Mouse (Mus musculus): ENCODE data around the gene Magi3. TPM values are rescaled to one million over a fixed set of nuclear protein-coding genes. Genes with fewer than 3 reads are reported as not detected.

Magi3 gene
- polyA plus RNA-seq, 1 experiment from 2014 or later = 5.2 TPM

- WGBS = 88% methylated on average over 2 of the region's 2 CpGs
Observed at GRCm38 (mm10) chr3:104184270-104184669, 35.9 kb downstream of the Magi3 start.

GRCm38 (mm10) chr3:104183656-104184055, 36.5 kb downstream of the Magi3 start:
- H3K27me3 ChIP-seq = no peaks in the 10 kb centered on the region
- H3K4me2 ChIP-seq (replicated peaks) = no peak overlapping the region
- H3K9me3 ChIP-seq = no peaks in the 10 kb centered on the region
- 88% methylated on average over 2 of the region's 2 CpGs for WGBS
- ATAC-seq (ENCODE audit: low FRiP score, low read depth) = no peak
- H3K36me3 ChIP-seq = peaks cover 2% of the 10 kb centered on the region
- H3K4me3 ChIP-seq = no peak overlapping the region
- H3K4me1 ChIP-seq = no peaks in the 10 kb centered on the region
- H3K9ac ChIP-seq (replicated peaks) = no peak overlapping the region
- no peak overlapping the region for H3K27ac ChIP-seq (replicated peaks)

More at GRCm38 (mm10) chr3:104184270-104184669, 35.9 kb downstream of the Magi3 start:
- H3K27me3 ChIP-seq = no peaks in the 10 kb centered on the region
- H3K4me2 ChIP-seq (replicated peaks) = no peak overlapping the region
- no peak overlapping the region for H3K9ac ChIP-seq (replicated peaks)
- ATAC-seq (ENCODE audit: low FRiP score, low read depth) = no peak
- no peak overlapping the region for H3K4me3 ChIP-seq
- no peak overlapping the region for H3K27ac ChIP-seq (replicated peaks)
- no peaks in the 10 kb centered on the region for H3K4me1 ChIP-seq
- H3K36me3 ChIP-seq = no peaks in the 10 kb centered on the region
- no peaks in the 10 kb centered on the region for H3K9me3 ChIP-seq

- ATAC-seq (ENCODE audit: low FRiP score, low read depth) = no peak
- Histone ChIP-seq H3K36me3 (peaks cover 6% of the 10 kb centered on the region), H3K4me3 (no peak overlapping the region), H3K4me1 (no peaks in the 10 kb centered on the region), H3K9ac (replicated peaks) (no peak overlapping the region), H3K27me3 (no peaks in the 10 kb centered on the region), H3K27ac (replicated peaks) (no peak overlapping the region), H3K9me3 (no peaks in the 10 kb centered on the region), H3K4me2 (replicated peaks) (no peak overlapping the region)
Observed at GRCm38 (mm10) chr3:104182711-104183110, 37.5 kb downstream of the Magi3 start.

GRCm38 (mm10) chr3:104161347-104161746, 58.8 kb downstream of the Magi3 start:
- Histone ChIP-seq H3K36me3 (no peaks in the 10 kb centered on the region), H3K27ac (replicated peaks) (no peak overlapping the region), H3K4me3 (no peak overlapping the region), H3K9me3 (no peaks in the 10 kb centered on the region), H3K9ac (replicated peaks) (no peak overlapping the region), H3K4me1 (no peaks in the 10 kb centered on the region), H3K27me3 (no peaks in the 10 kb centered on the region), H3K4me2 (replicated peaks) (no peak overlapping the region)
- 94% methylated on average over 3 of the region's 3 CpGs for WGBS
- ATAC-seq (ENCODE audit: low FRiP score, low read depth) = no peak

- Histone ChIP-seq H3K4me2 (replicated peaks) (no peak overlapping the region), H3K4me1 (no peaks in the 10 kb centered on the region), H3K27me3 (no peaks in the 10 kb centered on the region), H3K27ac (replicated peaks) (no peak overlapping the region), H3K36me3 (no peaks in the 10 kb centered on the region), H3K4me3 (no peak overlapping the region), H3K9ac (replicated peaks) (no peak overlapping the region), H3K9me3 (no peaks in the 10 kb centered on the region)
- WGBS = 91% methylated on average over 6 of the region's 6 CpGs
- no peak for ATAC-seq (ENCODE audit: low FRiP score, low read depth)
Observed at GRCm38 (mm10) chr3:104160603-104161002, 59.6 kb downstream of the Magi3 start.

GRCm38 (mm10) chr3:104150146-104150545, 70.0 kb downstream of the Magi3 start:
- Histone ChIP-seq H3K4me1 (no peaks in the 10 kb centered on the region), H3K36me3 (no peaks in the 10 kb centered on the region), H3K9me3 (no peaks in the 10 kb centered on the region), H3K27ac (replicated peaks) (no peak overlapping the region), H3K9ac (replicated peaks) (no peak overlapping the region), H3K4me3 (no peak overlapping the region), H3K4me2 (replicated peaks) (no peak overlapping the region), H3K27me3 (no peaks in the 10 kb centered on the region)
- no peak for ATAC-seq (ENCODE audit: low FRiP score, low read depth)
- WGBS = 82% methylated on average over 2 of the region's 2 CpGs

- 44% methylated on average over 4 of the region's 4 CpGs for WGBS
- Histone ChIP-seq H3K4me1 (no peaks in the 10 kb centered on the region), H3K27me3 (no peaks in the 10 kb centered on the region), H3K9me3 (no peaks in the 10 kb centered on the region), H3K36me3 (no peaks in the 10 kb centered on the region), H3K9ac (replicated peaks) (no peak overlapping the region), H3K4me3 (no peak overlapping the region), H3K27ac (replicated peaks) (no peak overlapping the region), H3K4me2 (replicated peaks) (no peak overlapping the region)
- no peak for ATAC-seq (ENCODE audit: low FRiP score, low read depth)
Observed at GRCm38 (mm10) chr3:104142376-104142775, 77.8 kb downstream of the Magi3 start.

GRCm38 (mm10) chr3:104138953-104139450, 81.2 kb downstream of the Magi3 start:
- H3K4me1 ChIP-seq = no peaks in the 10 kb centered on the region
- no peak overlapping the region for H3K4me3 ChIP-seq
- no peaks in the 10 kb centered on the region for H3K27me3 ChIP-seq
- H3K27ac ChIP-seq (replicated peaks) = no peak overlapping the region
- no peaks in the 10 kb centered on the region for H3K36me3 ChIP-seq
- H3K4me2 ChIP-seq (replicated peaks) = no peak overlapping the region
- no peak overlapping the region for H3K9ac ChIP-seq (replicated peaks)
- ATAC-seq (ENCODE audit: low FRiP score, low read depth) = no peak
- WGBS = 92% methylated on average over 4 of the region's 4 CpGs
- no peaks in the 10 kb centered on the region for H3K9me3 ChIP-seq

- no peaks in the 10 kb centered on the region for H3K36me3 ChIP-seq
- no peaks in the 10 kb centered on the region for H3K4me1 ChIP-seq
- WGBS = 77% methylated on average over 1 of the region's 1 CpGs
- H3K4me3 ChIP-seq = no peak overlapping the region
- no peak for ATAC-seq (ENCODE audit: low FRiP score, low read depth)
- no peak overlapping the region for H3K4me2 ChIP-seq (replicated peaks)
- H3K27me3 ChIP-seq = no peaks in the 10 kb centered on the region
- no peaks in the 10 kb centered on the region for H3K9me3 ChIP-seq
- no peak overlapping the region for H3K27ac ChIP-seq (replicated peaks)
- no peak overlapping the region for H3K9ac ChIP-seq (replicated peaks)
Observed at GRCm38 (mm10) chr3:104125628-104126027, 94.5 kb downstream of the Magi3 start.

GRCm38 (mm10) chr3:104123846-104124245, 96.3 kb downstream of the Magi3 start:
- H3K4me1 ChIP-seq = no peaks in the 10 kb centered on the region
- no peak overlapping the region for H3K27ac ChIP-seq (replicated peaks)
- no peaks in the 10 kb centered on the region for H3K36me3 ChIP-seq
- no peaks in the 10 kb centered on the region for H3K9me3 ChIP-seq
- no peak overlapping the region for H3K4me3 ChIP-seq
- no peak overlapping the region for H3K4me2 ChIP-seq (replicated peaks)
- no peak overlapping the region for H3K9ac ChIP-seq (replicated peaks)
- ATAC-seq (ENCODE audit: low FRiP score, low read depth) = no peak
- 93% methylated on average over 1 of the region's 1 CpGs for WGBS
- no peaks in the 10 kb centered on the region for H3K27me3 ChIP-seq

GRCm38 (mm10) chr3:104109478-104109877, 110.7 kb downstream of the Magi3 start:
- Histone ChIP-seq H3K9me3 (no peaks in the 10 kb centered on the region), H3K4me3 (no peak overlapping the region), H3K27ac (replicated peaks) (no peak overlapping the region), H3K4me2 (replicated peaks) (no peak overlapping the region), H3K36me3 (no peaks in the 10 kb centered on the region), H3K27me3 (no peaks in the 10 kb centered on the region), H3K9ac (replicated peaks) (no peak overlapping the region), H3K4me1 (no peaks in the 10 kb centered on the region)
- no peak for ATAC-seq (ENCODE audit: low FRiP score, low read depth)
- 84% methylated on average over 3 of the region's 3 CpGs for WGBS

GRCm38 (mm10) chr3:104104942-104105341, 115.2 kb downstream of the Magi3 start:
- H3K27me3 ChIP-seq = no peaks in the 10 kb centered on the region
- no peaks in the 10 kb centered on the region for H3K4me1 ChIP-seq
- no peaks in the 10 kb centered on the region for H3K9me3 ChIP-seq
- no peaks in the 10 kb centered on the region for H3K36me3 ChIP-seq
- H3K9ac ChIP-seq (replicated peaks) = no peak overlapping the region
- no peak for ATAC-seq (ENCODE audit: low FRiP score, low read depth)
- no peak overlapping the region for H3K27ac ChIP-seq (replicated peaks)
- H3K4me3 ChIP-seq = no peak overlapping the region
- 47% methylated on average over 1 of the region's 1 CpGs for WGBS
- H3K4me2 ChIP-seq (replicated peaks) = no peak overlapping the region

- 79% methylated on average over 3 of the region's 3 CpGs for WGBS
Observed at GRCm38 (mm10) chr3:104101721-104102120, 118.5 kb downstream of the Magi3 start.

More at GRCm38 (mm10) chr3:104101721-104102120, 118.5 kb downstream of the Magi3 start:
- no peak for ATAC-seq (ENCODE audit: low FRiP score, low read depth)
- Histone ChIP-seq H3K4me1 (no peaks in the 10 kb centered on the region), H3K9me3 (no peaks in the 10 kb centered on the region), H3K4me2 (replicated peaks) (no peak overlapping the region), H3K27me3 (no peaks in the 10 kb centered on the region), H3K36me3 (no peaks in the 10 kb centered on the region), H3K27ac (replicated peaks) (no peak overlapping the region), H3K4me3 (no peak overlapping the region), H3K9ac (replicated peaks) (no peak overlapping the region)

All from midbrain, embryonic 12.5 days (tissue).